Mouse (Mus musculus) heart, adult 2 months (tissue): ENCODE measurements around the gene Dok7. TPM values are rescaled to one million over a fixed set of nuclear protein-coding genes. Genes with fewer than 3 reads are reported as not detected.
A peak's percentile ranks its signal among the peaks of the same experiment; 100 is the strongest.

ENCODE experiments used
- DNase-seq, 2 experiments: peaks; one replicate each; pipeline ENCODE4 v3.0.0; 2021
- H3K27ac ChIP-seq: fragments of 200-600 bp; 2 replicates; pipeline ENCODE4 v1.8.1; 2022
- H3K27me3 ChIP-seq: fragments of 200-500 bp; 2 replicates; pipeline ENCODE4 v1.6.1; 2012; ENCODE audit warnings: mild to moderate bottlenecking, low read length, inconsistent platforms, mixed read lengths; ENCODE audit not compliant: control insufficient read depth, insufficient read depth
- H3K36me3 ChIP-seq: fragments of 200-500 bp; 2 replicates; pipeline ENCODE4 v1.6.1; 2012; ENCODE audit warnings: low read length, inconsistent platforms; ENCODE audit not compliant: control insufficient read depth, insufficient read depth
- H3K4me1 ChIP-seq: fragments of 200-500 bp; 2 replicates; pipeline ENCODE4 v1.6.1; 2011; ENCODE audit warnings: low read length; ENCODE audit not compliant: control insufficient read depth, insufficient read depth
- H3K4me3 ChIP-seq: fragments of 200-600 bp; 2 replicates; pipeline ENCODE4 v1.8.1; 2022
- H3K79me2 ChIP-seq: fragments of 200-500 bp; replicated peaks from 2 replicates; pipeline ENCODE4 v1.6.1; 2012; ENCODE audit warnings: mild to moderate bottlenecking, inconsistent platforms, low read length, moderate library complexity, mixed read lengths; ENCODE audit not compliant: control insufficient read depth, insufficient read depth
- H3K9ac ChIP-seq: fragments of 200-500 bp; 2 replicates; pipeline ENCODE4 v1.6.1; 2012; ENCODE audit warnings: low read depth, mild to moderate bottlenecking, control low read depth, inconsistent platforms, low read length, mixed read lengths
- CTCF ChIP-seq: fragments of 200-600 bp; IDR thresholded peaks from 2 replicates; pipeline ENCODE4 v1.8.1; 2022; ENCODE audit warnings: antibody characterized with exemption, mild to moderate bottlenecking, moderate library complexity
- EP300 ChIP-seq: fragments of 200-500 bp; IDR thresholded peaks from 2 replicates; pipeline ENCODE4 v1.6.1; 2011; ENCODE audit warnings: low read depth, low read length, control low read depth; ENCODE audit not compliant: insufficient read depth
- POLR2A ChIP-seq: fragments of 200-500 bp; IDR thresholded peaks from 2 replicates; pipeline ENCODE4 v1.6.1; 2011; ENCODE audit warnings: mild to moderate bottlenecking, low read depth, low read length, control low read depth; ENCODE audit not compliant: insufficient read depth
- WGBS: fragments of 180-500 bp; shearing (Covaris S2); methylation state at CpG from one replicate; pipeline ENCODE4 v1.1.7; 2018; 5-methylcytosine and 5-hydroxymethylcytosine counted together
- intact Hi-C: fragments of 180-260 bp; cut with DNase I; formaldehyde crosslinking; loops from one replicate; pipeline ENCODE4 v1.15.1; 2025
- polyA plus RNA-seq: library from polyadenylated mRNA; depleted of rRNA; stranded (reverse); fragments of >200 nt; gene quantifications from 2 replicates; pipeline ENCODE4 v1.2.3, GENCODE M21; 2012
- total RNA-seq, 2 experiments: library from RNA; stranded (reverse); gene quantifications; 2 replicates each; pipeline ENCODE4 v1.2.3; 2021

The Dok7 gene
- total and polyA plus RNA-seq, 3 experiments, result 25.4 to 35.6 (median 34.9) TPM

DNA sequence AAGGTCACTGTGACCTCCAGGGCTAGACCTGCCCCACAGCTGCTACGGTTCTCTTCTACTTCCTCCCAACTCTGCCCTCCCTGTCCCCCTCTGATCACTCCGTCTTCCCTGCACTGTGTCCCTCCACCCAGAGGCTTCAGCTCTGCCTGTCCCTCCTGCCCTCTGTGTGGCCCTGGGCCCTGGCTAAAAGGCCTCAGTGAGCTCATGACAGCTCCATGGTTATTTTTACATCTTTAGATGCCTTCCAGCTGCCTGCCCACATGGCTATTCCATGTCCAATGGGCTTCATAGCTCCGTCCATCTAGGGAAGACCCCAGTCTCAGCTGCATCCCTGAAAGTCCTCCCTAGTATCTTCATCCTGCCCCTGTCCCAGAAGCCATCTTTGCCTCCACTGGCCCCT lies 3.5 kb downstream of the Dok7 start:
- H3K27ac ChIP-seq, result peak overlapping the region; percentile 80
- H3K4me3 ChIP-seq, result no peak overlapping the region
- WGBS, result 50% methylated on average over 3 of the region's 3 CpGs
- peaks cover 13% of the 10 kb centered on the region for H3K4me1 ChIP-seq
- DNase-seq, result peak in 1 of 2 experiments; percentile 55
- no peaks in the 10 kb centered on the region for H3K36me3 ChIP-seq
- H3K9ac ChIP-seq, result 0 out of 2 replicates have a peak overlapping the region, but pooled peaks have one; percentile 1
- H3K79me2 ChIP-seq, result no peaks in the 10 kb centered on the region
- intact Hi-C loops, result no loop called here
- H3K27me3 ChIP-seq, result no peaks in the 10 kb centered on the region
- TF ChIP-seq EP300 (no peak), CTCF (no peak), POLR2A (peak; percentile 56; the same call in 1 of the 2 replicates)

DNA sequence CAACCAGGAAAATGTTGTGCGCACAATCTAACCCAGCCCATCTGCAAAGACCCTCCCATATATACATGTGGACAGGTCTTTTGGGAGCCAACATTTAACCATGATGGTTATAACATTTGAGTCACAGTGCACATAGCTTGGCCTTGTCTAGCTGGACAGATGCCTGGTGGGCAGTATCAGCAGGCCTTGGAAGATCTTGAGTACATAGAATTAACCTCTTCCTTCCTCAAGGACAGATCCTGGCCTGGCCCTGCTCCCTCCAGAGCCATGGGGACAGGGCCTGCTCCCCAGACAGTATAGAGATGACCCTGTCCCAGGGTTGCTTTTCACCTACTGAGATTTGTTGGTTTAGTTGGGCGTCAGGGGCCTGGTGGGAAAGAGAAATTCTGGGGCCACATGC lies 13.3 kb downstream of the Dok7 start:
- H3K27me3 ChIP-seq, result no peaks in the 10 kb centered on the region
- no peak for DNase-seq
- H3K27ac ChIP-seq, result peak overlapping the region; percentile 17
- no peaks in the 10 kb centered on the region for H3K79me2 ChIP-seq
- no peak overlapping the region for H3K9ac ChIP-seq
- 91% methylated on average over 2 of the region's 2 CpGs for WGBS
- no peak overlapping the region for H3K4me3 ChIP-seq
- TF ChIP-seq EP300 (no peak), POLR2A (no peak), CTCF (no peak)
- intact Hi-C loops, result no loop called here
- H3K4me1 ChIP-seq, result peaks cover 13% of the 10 kb centered on the region; the same call in 1 of the 2 replicates
- no peaks in the 10 kb centered on the region for H3K36me3 ChIP-seq

GRCm38 (mm10) chr5:35070314-35070713 lies 13.7 kb downstream of the Dok7 start:
- Histone ChIP-seq H3K36me3 (no peaks in the 10 kb centered on the region), H3K79me2 (no peaks in the 10 kb centered on the region), H3K4me1 (peaks cover 13% of the 10 kb centered on the region; the same call in 1 of the 2 replicates), H3K4me3 (no peak overlapping the region), H3K27ac (peak overlapping the region; percentile 17), H3K27me3 (no peaks in the 10 kb centered on the region), H3K9ac (no peak overlapping the region)
- intact Hi-C loops, result no loop called here
- 68% methylated on average over 8 of the region's 8 CpGs for WGBS
- peak in 1 of 2 experiments; percentile 18 for DNase-seq
- no peak for TF ChIP-seq CTCF
- no peak for TF ChIP-seq POLR2A
- no peak for TF ChIP-seq EP300

DNA sequence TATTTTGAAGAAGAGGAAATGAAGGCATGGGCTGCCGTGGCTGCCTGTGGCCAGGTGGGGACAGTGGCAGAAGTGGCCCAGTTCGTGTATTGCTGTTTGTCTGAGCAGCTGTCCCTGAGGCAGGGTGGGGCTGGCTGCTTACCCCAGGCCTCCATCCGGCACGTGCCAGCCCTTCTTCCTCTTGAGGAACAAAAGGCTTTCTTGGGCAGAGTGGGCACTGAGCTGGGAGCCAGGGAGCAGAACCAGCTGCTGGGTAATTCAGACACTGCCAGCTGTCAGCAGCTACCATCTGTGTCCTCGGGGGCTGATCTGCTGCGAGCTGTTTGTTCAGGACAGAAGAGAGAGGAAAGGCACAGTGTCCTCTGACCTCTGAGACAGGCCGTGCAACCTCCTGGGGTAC lies 14.4 kb downstream of the Dok7 start:
- no peak overlapping the region for H3K9ac ChIP-seq
- peaks cover 13% of the 10 kb centered on the region; the same call in 1 of the 2 replicates for H3K4me1 ChIP-seq
- H3K36me3 ChIP-seq, result no peaks in the 10 kb centered on the region
- DNase-seq, result no peak
- H3K79me2 ChIP-seq, result no peaks in the 10 kb centered on the region
- no peak overlapping the region for H3K4me3 ChIP-seq
- no peak overlapping the region for H3K27ac ChIP-seq
- WGBS, result 52% methylated on average over 7 of the region's 7 CpGs
- no peaks in the 10 kb centered on the region for H3K27me3 ChIP-seq
- intact Hi-C loops, result no loop called here
- TF ChIP-seq POLR2A (no peak), EP300 (no peak), CTCF (no peak)

GRCm38 (mm10) chr5:35071855-35072254 lies 15.3 kb downstream of the Dok7 start:
- H3K4me3 ChIP-seq, result no peak overlapping the region

GRCm38 (mm10) chr5:35073235-35073634 lies 16.7 kb downstream of the Dok7 start:
- Histone ChIP-seq H3K27me3 (no peaks in the 10 kb centered on the region), H3K9ac (no peak overlapping the region), H3K4me3 (no peak overlapping the region), H3K4me1 (peaks cover 13% of the 10 kb centered on the region; the same call in 1 of the 2 replicates), H3K36me3 (no peaks in the 10 kb centered on the region), H3K27ac (peak overlapping the region; percentile 75), H3K79me2 (no peaks in the 10 kb centered on the region)
- peak; percentile 55; the same call in 1 of the 2 replicates for TF ChIP-seq EP300
- TF ChIP-seq POLR2A, result no peak
- intact Hi-C loops, result no loop called here
- DNase-seq, result peak in 1 of 2 experiments; percentile 47
- 40% methylated on average over 11 of the region's 11 CpGs for WGBS

More at GRCm38 (mm10) chr5:35071855-35072254, 15.3 kb downstream of the Dok7 start:
- Histone ChIP-seq H3K4me1 (peaks cover 13% of the 10 kb centered on the region; the same call in 1 of the 2 replicates), H3K27ac (peak overlapping the region; percentile 31), H3K36me3 (no peaks in the 10 kb centered on the region), H3K79me2 (no peaks in the 10 kb centered on the region), H3K9ac (no peak overlapping the region), H3K27me3 (no peaks in the 10 kb centered on the region)
- TF ChIP-seq EP300 (no peak), CTCF (no peak), POLR2A (no peak)
- intact Hi-C loops, result no loop called here
- peak in 1 of 2 experiments; percentile 21 for DNase-seq
- 82% methylated on average over 6 of the region's 6 CpGs for WGBS
